Mouse (Mus musculus) kidney, postnatal 36 days (tissue): ENCODE results near the gene Esp22.
"Not testable (repeated sequence)": the region's sequence is repeated elsewhere in the genome, so short reads cannot be mapped to it uniquely, and the experiment has no call there.

Source experiments
- DNase-seq, 2 experiments: peaks; one replicate each; pipeline ENCODE4 v3.0.0; 2021 to 2022; ENCODE audit warnings: mixed read lengths in 2 of 2

Esp22 gene

DNA sequence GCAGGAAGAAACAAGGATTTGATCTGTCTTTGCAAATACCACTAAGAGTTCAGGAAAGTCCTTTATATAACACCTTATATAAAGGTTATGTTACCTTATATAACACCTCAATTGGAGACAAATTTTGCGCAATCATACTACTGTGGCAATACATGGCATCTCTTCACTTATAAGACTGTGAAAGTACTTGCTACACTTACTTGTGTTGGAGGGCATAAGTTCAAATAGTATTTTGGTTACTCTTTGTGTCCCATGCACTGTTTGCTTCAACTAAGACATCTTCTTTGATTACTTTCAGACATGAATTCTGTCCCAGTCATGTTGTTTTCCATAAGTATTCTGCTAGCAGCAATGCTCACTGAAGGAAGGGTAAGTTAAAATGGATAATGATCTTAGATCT is at the start of gene Esp22:
Gene Esp22 (plus strand): TSS at position 301 of the 400 bp plus-strand sequence.
- no peak for DNase-seq

DNA sequence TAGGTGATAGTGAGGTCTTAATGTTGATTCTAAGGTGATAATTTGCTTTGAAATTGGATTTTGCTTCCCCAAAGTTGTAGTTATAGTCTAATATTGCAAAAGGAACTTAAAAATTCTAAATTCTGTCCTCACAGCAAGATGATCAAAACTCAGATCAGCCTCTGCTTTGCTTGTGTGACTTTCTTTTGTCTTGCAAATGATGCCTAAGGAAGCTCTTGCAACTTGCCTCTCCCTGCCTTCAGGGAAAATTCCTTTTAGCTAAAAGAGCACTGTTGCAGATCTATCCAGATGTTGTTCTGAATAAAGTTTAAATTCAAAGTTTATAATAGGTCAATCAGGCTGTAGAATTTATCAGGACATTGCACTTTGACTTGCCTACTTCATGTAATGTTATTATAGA is 31.5 kb upstream of the Esp22 start:
- DNase-seq: no peak

DNA sequence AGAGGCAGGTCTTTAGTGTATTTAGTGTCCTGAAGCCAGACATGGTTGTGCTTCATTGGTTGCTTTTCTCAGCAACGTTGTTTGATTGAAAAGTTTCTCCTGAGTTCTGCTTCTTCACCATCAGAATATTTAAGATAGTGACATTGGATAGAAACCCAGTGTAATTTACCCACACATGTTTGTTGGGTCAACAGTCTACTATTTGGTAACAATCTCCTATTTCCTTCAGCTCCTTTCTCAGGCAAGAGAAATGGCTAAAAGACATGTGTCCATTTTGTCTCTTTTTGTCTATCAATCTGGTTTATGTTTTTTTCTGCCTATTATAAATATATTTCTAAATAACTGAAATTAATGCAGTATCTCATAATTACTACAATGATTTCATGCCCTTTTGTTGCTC is 18.2 kb upstream of the Esp22 start, which contains the start of gene Esp23:
Gene Esp23 (minus strand): TSS at position 101 of the 400 bp plus-strand sequence.
- no peak for DNase-seq

DNA sequence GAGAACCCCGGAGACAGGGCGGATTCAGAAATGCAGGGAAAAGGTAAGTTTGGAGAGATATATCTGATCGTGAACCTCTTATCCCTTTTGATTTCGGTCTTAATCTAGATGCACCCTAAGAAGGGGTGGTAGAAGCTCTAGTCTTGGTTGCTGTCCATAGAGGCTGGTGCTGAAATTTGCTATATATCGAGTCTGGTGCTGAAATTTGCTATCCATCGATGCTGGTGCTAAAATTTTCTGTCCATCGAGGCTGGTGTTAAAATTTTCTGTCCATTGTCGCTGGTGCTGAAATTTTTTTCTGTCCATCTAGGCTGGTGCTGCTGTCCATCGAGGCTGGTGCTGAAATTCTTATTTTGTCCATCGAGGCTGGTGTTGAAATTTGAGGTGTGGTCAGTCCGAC is 12.0 kb downstream of the Esp22 start:
- not testable (repeated sequence) for DNase-seq

DNA sequence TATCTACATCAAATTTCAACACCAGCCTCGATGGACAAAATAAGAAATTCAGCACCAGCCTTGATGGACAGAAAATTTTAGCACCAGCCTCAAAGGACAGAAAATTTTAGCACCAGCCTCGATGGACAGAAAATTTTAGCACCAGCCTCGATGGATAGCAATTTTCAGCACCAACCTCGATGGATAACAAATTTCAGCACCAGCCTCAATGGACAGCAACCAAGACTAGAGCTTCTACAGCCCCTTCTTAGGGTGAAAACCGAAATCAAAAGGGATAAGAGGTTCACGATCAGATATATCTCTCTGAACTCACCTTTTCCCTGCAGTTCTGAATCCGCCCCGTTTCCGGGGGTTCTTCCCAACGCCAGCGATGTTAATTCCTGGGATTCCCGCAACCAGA is 34.0 kb downstream of the Esp22 start:
- not testable (repeated sequence) for DNase-seq
